Mouse (Mus musculus): ENCODE data around the gene Lamc3. TPM values are rescaled to one million over a fixed set of nuclear protein-coding genes. Genes with fewer than 3 reads are reported as not detected.
"Not testable (repeated sequence)": the region's sequence is repeated elsewhere in the genome, so short reads cannot be mapped to it uniquely, and the experiment has no call there.

Gene Lamc3
- total RNA-seq, 2 experiments from 2014 or later = not detected

- ATAC-seq (ENCODE audit: poor library complexity, severe bottlenecking) = no peak
These were observed 12.7 kb upstream of the Lamc3 start for GRCm38 (mm10) chr2:31874290-31874855.

GRCm38 (mm10) chr2:31876446-31876845, 10.6 kb upstream of the Lamc3 start:
- no peak for ATAC-seq (ENCODE audit: poor library complexity, severe bottlenecking)

GRCm38 (mm10) chr2:31878610-31879009, 8.5 kb upstream of the Lamc3 start:
- no peak for ATAC-seq (ENCODE audit: poor library complexity, severe bottlenecking)

GRCm38 (mm10) chr2:31880868-31881267, 6.2 kb upstream of the Lamc3 start:
- ATAC-seq (ENCODE audit: poor library complexity, severe bottlenecking) = no peak

GRCm38 (mm10) chr2:31883061-31883460, 4.0 kb upstream of the Lamc3 start:
- ATAC-seq (ENCODE audit: poor library complexity, severe bottlenecking) = no peak

- ATAC-seq (ENCODE audit: poor library complexity, severe bottlenecking) = no peak
These were observed 2.3 kb upstream of the Lamc3 start for GRCm38 (mm10) chr2:31884806-31885205.

- ATAC-seq (ENCODE audit: poor library complexity, severe bottlenecking) = no peak
These were observed 1.8 kb downstream of the Lamc3 start for GRCm38 (mm10) chr2:31888871-31889270.

- ATAC-seq (ENCODE audit: poor library complexity, severe bottlenecking) = no peak
These were observed 4.1 kb downstream of the Lamc3 start for GRCm38 (mm10) chr2:31891219-31891618.

GRCm38 (mm10) chr2:31893110-31893669, 6.1 kb downstream of the Lamc3 start:
- no peak for ATAC-seq (ENCODE audit: poor library complexity, severe bottlenecking)

- ATAC-seq (ENCODE audit: poor library complexity, severe bottlenecking) = no peak
These were observed 7.3 kb downstream of the Lamc3 start for GRCm38 (mm10) chr2:31894221-31894870.

GRCm38 (mm10) chr2:31900932-31901331, 13.8 kb downstream of the Lamc3 start:
- ATAC-seq (ENCODE audit: poor library complexity, severe bottlenecking) = no peak

GRCm38 (mm10) chr2:31901659-31902362, 14.7 kb downstream of the Lamc3 start:
- no peak for ATAC-seq (ENCODE audit: poor library complexity, severe bottlenecking)

GRCm38 (mm10) chr2:31904089-31904488, 17.0 kb downstream of the Lamc3 start:
- ATAC-seq (ENCODE audit: poor library complexity, severe bottlenecking) = no peak

GRCm38 (mm10) chr2:31904622-31905021, 17.5 kb downstream of the Lamc3 start:
- no peak for ATAC-seq (ENCODE audit: poor library complexity, severe bottlenecking)

GRCm38 (mm10) chr2:31905682-31906081, 18.6 kb downstream of the Lamc3 start:
- no peak for ATAC-seq (ENCODE audit: poor library complexity, severe bottlenecking)

GRCm38 (mm10) chr2:31906407-31906806, 19.3 kb downstream of the Lamc3 start:
- ATAC-seq (ENCODE audit: poor library complexity, severe bottlenecking) = no peak

GRCm38 (mm10) chr2:31912575-31912974, 25.5 kb downstream of the Lamc3 start:
- ATAC-seq (ENCODE audit: poor library complexity, severe bottlenecking) = no peak

- not testable (repeated sequence) for ATAC-seq (ENCODE audit: poor library complexity, severe bottlenecking)
These were observed 27.1 kb downstream of the Lamc3 start for GRCm38 (mm10) chr2:31914213-31914612.

GRCm38 (mm10) chr2:31915112-31915511, 28.0 kb downstream of the Lamc3 start:
- peak; percentile 57 for ATAC-seq (ENCODE audit: poor library complexity, severe bottlenecking)

GRCm38 (mm10) chr2:31917636-31918035, 30.5 kb downstream of the Lamc3 start:
- ATAC-seq (ENCODE audit: poor library complexity, severe bottlenecking) = no peak

- no peak for ATAC-seq (ENCODE audit: poor library complexity, severe bottlenecking)
These were observed 36.6 kb downstream of the Lamc3 start for GRCm38 (mm10) chr2:31923645-31924044.

GRCm38 (mm10) chr2:31924811-31925210, 37.7 kb downstream of the Lamc3 start:
- no peak for ATAC-seq (ENCODE audit: poor library complexity, severe bottlenecking)
